Mouse (Mus musculus): ENCODE measurements around the gene Arl8a. TPM values are rescaled to one million over a fixed set of nuclear protein-coding genes. Genes with fewer than 3 reads are reported as not detected.

Arl8a gene
- polyA plus RNA-seq, 1 experiment from 2014 or later, result 111 TPM

DNA sequence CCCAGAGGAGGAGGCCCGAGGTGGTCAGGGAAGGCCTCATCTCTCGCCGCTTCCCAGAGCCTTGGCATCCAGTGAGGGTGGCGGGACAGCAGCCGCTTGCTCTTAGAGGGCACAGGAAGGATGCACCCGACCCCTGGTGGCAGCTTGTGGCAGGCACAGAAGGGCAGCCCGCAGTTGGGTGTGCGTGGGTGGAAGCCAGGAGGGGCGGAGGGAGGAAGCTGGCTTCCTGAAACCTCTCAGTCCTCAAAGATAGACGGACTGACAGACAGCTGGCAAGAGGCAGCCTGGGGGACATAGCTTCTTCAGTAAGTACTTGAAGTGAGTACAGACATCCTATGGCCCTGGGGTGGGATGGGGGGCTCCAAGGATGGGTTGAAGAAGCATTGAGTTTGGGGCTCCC is 14.2 kb upstream of the Arl8a start, which contains the start of gene Ptpn7:
TSS of gene Ptpn7 (plus strand) at position 228 of the 400 bp plus-strand sequence.
- ATAC-seq, result no peak
- H3K27me3 ChIP-seq, result no peaks in the 10 kb centered on the region
- ChIA-PET POLR2A (interaction anchor here (0.8 to 1.5 kb wide), 4 partner anchors 11 to 22 kb away, joined by 3 to 5 read pairs (median 4); partner anchors contain the start of gene Arl8a), CTCF (interaction anchor here (0.9 to 12.5 kb wide), 8 partner anchors 10 to 170 kb away, joined by 3 to 106 read pairs (median 4); partner anchors contain the start of gene Ube2t)
- no peak for DNase-seq (ENCODE audit: low read depth, low spot score)
- no peak for TF ChIP-seq CTCF (IDR thresholded peaks at IDR 0.05)
- in situ Hi-C loops (cut with MboI; ENCODE audit: low pct_unique_long_range_greater_than_20kb), result no loop called here

DNA sequence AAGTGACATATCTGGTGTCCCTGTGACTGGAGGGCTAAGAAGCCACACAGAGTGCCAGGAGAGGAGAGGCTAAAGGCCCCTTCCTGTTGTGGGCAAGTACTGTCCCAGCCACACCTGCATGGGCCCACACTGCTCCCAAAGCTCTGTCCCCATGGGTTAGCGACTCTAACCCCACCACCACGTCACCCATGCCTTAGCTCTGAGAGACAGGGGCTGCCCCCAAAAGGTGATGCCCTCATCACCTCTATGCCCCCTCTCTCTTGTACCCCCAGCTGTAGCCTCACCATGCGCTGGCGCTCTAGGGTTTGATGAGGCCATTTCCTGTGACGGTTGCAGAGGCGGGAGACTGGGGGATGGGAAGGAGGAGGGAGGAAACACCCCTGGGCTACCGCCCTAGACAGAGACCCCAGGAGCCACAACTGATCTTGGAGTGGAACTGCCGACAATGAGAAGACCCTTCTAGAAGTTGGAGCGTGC is 13.7 kb upstream of the Arl8a start:
- in situ Hi-C loops (cut with MboI; ENCODE audit: low pct_unique_long_range_greater_than_20kb), result no loop called here

GRCm38 (mm10) chr1:135133678-135134435 is 12.8 kb upstream of the Arl8a start:
- no peak for ATAC-seq
- in situ Hi-C loops (cut with MboI; ENCODE audit: low pct_unique_long_range_greater_than_20kb), result no loop called here
- TF ChIP-seq CTCF (IDR thresholded peaks at IDR 0.05), result no peak
- ChIA-PET POLR2A (interaction anchor here (0.6 kb wide), 1 partner anchor 565 kb away, joined by 5 read pairs; no protein-coding TSS in a partner anchor), CTCF (interaction anchor here (1.0 to 12.5 kb wide), 4 partner anchors 9 to 39 kb away, joined by 3 to 106 read pairs (median 6); no protein-coding TSS in a partner anchor)
- no peak for DNase-seq (ENCODE audit: low read depth, low spot score)
- no peaks in the 10 kb centered on the region for H3K27me3 ChIP-seq

More for the DNA sequence above, 13.7 kb upstream of the Arl8a start:
- ATAC-seq (no peak), DNase-seq (ENCODE audit: low read depth, low spot score) (no peak)
- POLR2A ChIA-PET, result interaction anchor here (0.8 to 1.5 kb wide), 3 partner anchors 12 to 23 kb away, joined by 3 to 5 read pairs (median 3); partner anchors contain the start of gene Arl8a
- TF ChIP-seq CTCF (IDR thresholded peaks at IDR 0.05), result no peak
- no peaks in the 10 kb centered on the region for H3K27me3 ChIP-seq
- CTCF ChIA-PET, result interaction anchor here (0.9 to 12.5 kb wide), 7 partner anchors 10 to 151 kb away, joined by 3 to 106 read pairs (median 3); no protein-coding TSS in a partner anchor

DNA sequence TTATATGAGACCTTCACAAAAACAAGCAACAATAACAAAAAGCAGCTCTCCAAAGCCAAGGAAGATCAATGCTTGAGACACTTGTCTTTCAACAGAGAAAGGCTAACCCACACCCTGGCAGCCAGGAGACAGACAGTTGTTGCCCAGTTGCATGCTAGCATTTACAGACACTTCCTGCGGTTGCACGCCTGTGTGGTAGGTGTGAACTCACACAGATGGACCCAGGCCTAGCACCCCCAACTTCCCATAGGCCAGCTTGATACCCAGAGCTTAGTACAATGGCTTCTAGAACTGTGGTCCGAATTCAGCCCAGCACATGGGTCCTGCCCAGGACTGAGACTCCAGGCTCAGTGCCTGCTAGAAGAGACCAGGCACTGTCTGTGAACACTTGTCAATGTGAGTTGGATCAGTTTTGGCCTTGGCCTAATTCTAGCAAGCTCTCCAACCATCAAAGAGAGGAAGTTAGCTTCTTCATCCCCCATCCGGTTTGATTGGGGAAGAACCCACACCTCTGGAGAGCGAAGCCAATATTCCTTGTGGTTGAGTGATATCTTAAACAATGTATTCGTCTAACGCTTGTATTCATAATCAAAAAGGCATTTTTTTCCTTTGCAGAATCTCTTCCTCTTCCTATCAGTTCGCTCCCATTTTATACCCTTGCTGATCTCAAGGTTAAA is 11.4 kb upstream of the Arl8a start:
- H3K27me3 ChIP-seq, result no peaks in the 10 kb centered on the region
- no peak for ATAC-seq
- no peak for DNase-seq (ENCODE audit: low read depth, low spot score)
- in situ Hi-C loops (cut with MboI; ENCODE audit: low pct_unique_long_range_greater_than_20kb), result no loop called here
- ChIA-PET CTCF (interaction anchor here (1.1 to 12.5 kb wide), 7 partner anchors 10 to 168 kb away, joined by 3 to 106 read pairs (median 5); partner anchors contain the start of gene Arl8a), POLR2A (no interaction called here)
- no peak for TF ChIP-seq CTCF (IDR thresholded peaks at IDR 0.05)

GRCm38 (mm10) chr1:135136500-135136899 is 10.1 kb upstream of the Arl8a start:
- peak; percentile 39 for ATAC-seq
- TF ChIP-seq CTCF (IDR thresholded peaks at IDR 0.05), result no peak
- in situ Hi-C loops (cut with MboI; ENCODE audit: low pct_unique_long_range_greater_than_20kb), result no loop called here
- DNase-seq (ENCODE audit: low read depth, low spot score), result peak; percentile 30
- no peaks in the 10 kb centered on the region for H3K27me3 ChIP-seq
- ChIA-PET CTCF (interaction anchor here (0.8 to 12.5 kb wide), 9 partner anchors 8 to 169 kb away, joined by 3 to 106 read pairs (median 4); partner anchors contain the start of gene Arl8a), POLR2A (no interaction called here)

- TF ChIP-seq CTCF (IDR thresholded peaks at IDR 0.05), result no peak
- H3K27me3 ChIP-seq, result no peaks in the 10 kb centered on the region
- ChIA-PET POLR2A (no interaction called here), CTCF (interaction anchor here (0.7 to 1.3 kb wide), 2 partner anchors 29 to 178 kb away, joined by 3 read pairs; no protein-coding TSS in a partner anchor)
- DNase-seq (ENCODE audit: low read depth, low spot score) (no peak), ATAC-seq (no peak)
- in situ Hi-C loops (cut with MboI; ENCODE audit: low pct_unique_long_range_greater_than_20kb), result no loop called here
Observed at GRCm38 (mm10) chr1:135139906-135140305, 6.7 kb upstream of the Arl8a start.

DNA sequence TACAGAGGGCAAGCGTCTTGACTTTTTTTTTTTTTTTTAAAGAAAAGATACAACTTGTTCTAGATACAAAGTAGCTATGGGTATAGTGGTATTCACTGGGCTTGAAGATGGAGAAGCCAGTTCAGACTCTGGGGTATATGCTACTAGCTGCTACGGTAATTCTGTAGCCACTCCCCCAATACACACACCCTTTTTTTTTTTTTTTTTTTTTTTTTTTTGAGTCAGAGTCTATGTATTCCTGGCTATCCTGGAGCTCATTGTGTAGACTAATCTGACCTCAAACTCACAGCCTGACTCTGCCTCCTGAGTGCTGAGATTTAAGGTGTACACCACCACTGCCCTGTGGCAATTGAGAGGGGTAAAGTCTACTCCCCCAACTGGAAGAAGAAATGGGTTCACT is 4.2 kb upstream of the Arl8a start:
- CTCF ChIA-PET, result interaction anchor here (0.6 to 1.8 kb wide), 4 partner anchors 10 to 853 kb away, joined by 3 to 10 read pairs (median 4); partner anchors contain the start of gene Ptpn7

DNA sequence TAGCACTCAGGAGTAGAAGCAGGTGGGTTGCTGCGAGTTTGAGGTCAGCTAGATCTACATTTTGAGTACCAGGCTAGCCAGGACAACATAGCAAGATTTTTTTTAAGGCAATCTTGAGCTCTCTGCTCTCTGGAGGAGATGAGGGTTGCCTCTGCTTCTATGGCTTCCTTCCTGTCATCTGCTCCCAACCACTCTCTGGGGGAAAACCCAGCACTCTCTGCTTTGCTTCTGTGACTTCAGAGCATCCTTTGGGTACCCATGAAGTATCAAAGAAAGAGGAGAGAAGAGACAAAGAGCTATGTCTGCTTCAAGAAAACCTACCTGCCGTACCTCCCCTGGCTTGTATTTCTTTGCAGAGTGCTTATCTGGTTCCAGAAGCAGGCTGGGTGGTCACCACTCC is 2.7 kb upstream of the Arl8a start:
- no peak for TF ChIP-seq CTCF (IDR thresholded peaks at IDR 0.05)
- DNase-seq (ENCODE audit: low read depth, low spot score), result no peak
- CTCF ChIA-PET, result interaction anchor here (3.8 kb wide), 1 partner anchor 8 kb away, joined by 12 read pairs; no protein-coding TSS in a partner anchor
- no peaks in the 10 kb centered on the region for H3K27me3 ChIP-seq
- POLR2A ChIA-PET, result no interaction called here
- no peak for ATAC-seq
- in situ Hi-C loops (cut with MboI; ENCODE audit: low pct_unique_long_range_greater_than_20kb), result no loop called here

More for the DNA sequence above, 4.2 kb upstream of the Arl8a start:
- DNase-seq (ENCODE audit: low read depth, low spot score) (no peak), ATAC-seq (no peak)
- in situ Hi-C loops (cut with MboI; ENCODE audit: low pct_unique_long_range_greater_than_20kb), result no loop called here
- POLR2A ChIA-PET, result no interaction called here
- no peaks in the 10 kb centered on the region for H3K27me3 ChIP-seq
- TF ChIP-seq CTCF (IDR thresholded peaks at IDR 0.05), result no peak

GRCm38 (mm10) chr1:135146946-135147701 is 500 bp downstream of the Arl8a start:
- ChIA-PET POLR2A (interaction anchor here (0.9 to 1.9 kb wide), 7 partner anchors 12 to 191 kb away, joined by 3 to 8 read pairs (median 5); partner anchors contain the start of genes Ppp1r12b, Ptpn7 and Timm17a), CTCF (interaction anchor here (1.1 to 3.8 kb wide), 4 partner anchors 11 to 24 kb away, joined by 3 to 12 read pairs (median 4); no protein-coding TSS in a partner anchor)
- in situ Hi-C loops (cut with MboI; ENCODE audit: low pct_unique_long_range_greater_than_20kb), result no loop called here
- no peak for TF ChIP-seq CTCF (IDR thresholded peaks at IDR 0.05)
- peak; percentile 35 for DNase-seq (ENCODE audit: low read depth, low spot score)
- no peaks in the 10 kb centered on the region for H3K27me3 ChIP-seq
- peak; percentile 78 for ATAC-seq

All from Patski (cell line).